24 mouse cellular contexts compared by ENCODE assay signal in genomic region chr1:184687512-184687911, GRCm38 (mm10). TPM values are rescaled to one million over a fixed set of nuclear protein-coding genes. Genes with fewer than 3 reads are reported as not detected.
"Had no signal": no experiment of that assay in that cellular context is flagged by ENCODE, and none has a peak within 500 bp of the region (broad histone marks: within the 10 kb centered on the region; RNA-seq: fewer than 3 reads in every experiment).

No protein-coding gene starts in this region.

- DNase-seq: gastrocnemius, adult 2 months; gastrocnemius, postnatal 10 days; gastrocnemius, postnatal 25 days; heart, adult 2 months; heart, postnatal 10 days; heart, postnatal 4 days; kidney, adult 18-20 months; kidney, adult 8-10 months; kidney, postnatal 10 days; kidney, postnatal 25 days; kidney, postnatal 4 days had no signal

- H3K9ac ChIP-seq: heart, embryonic 12.5 days; hindbrain, embryonic 12.5 days; hindbrain, embryonic 14.5 days; intestine, embryonic 15.5 days; limb, embryonic 12.5 days had no signal

- ATAC-seq: forebrain, embryonic 16.5 days; hindbrain, embryonic 16.5 days; inflammation-experienced regulatory T-cells, adult 6 months; intestine, embryonic 15.5 days; intestine, postnatal 0 days had no signal

- H3K9me3 ChIP-seq: heart, embryonic 12.5 days; hindbrain, embryonic 10.5 days; hindbrain, embryonic 12.5 days; intestine, embryonic 15.5 days; limb, embryonic 10.5 days; limb, embryonic 12.5 days had no signal

- H3K36me3 ChIP-seq: heart, embryonic 12.5 days; hindbrain, embryonic 10.5 days; hindbrain, embryonic 12.5 days; intestine, embryonic 15.5 days; limb, embryonic 10.5 days; limb, embryonic 12.5 days had no signal

- H3K4me2 ChIP-seq: heart, embryonic 12.5 days; hindbrain, embryonic 12.5 days; hindbrain, embryonic 14.5 days; intestine, embryonic 15.5 days; limb, embryonic 12.5 days had no signal

- H3K4me1 ChIP-seq: heart, embryonic 12.5 days; hindbrain, embryonic 12.5 days; intestine, embryonic 15.5 days; limb, embryonic 12.5 days had no signal

- H3K27ac ChIP-seq: gastrocnemius, adult 2 months; heart, adult 2 months; hindbrain, embryonic 10.5 days; hindbrain, embryonic 12.5 days; hindbrain, embryonic 14.5 days; layer of hippocampus, adult 2 months; left cerebral cortex, adult 2 months; limb, embryonic 10.5 days; limb, embryonic 12.5 days had no signal

- H3K27me3 ChIP-seq: heart, embryonic 12.5 days; hindbrain, embryonic 12.5 days; intestine, embryonic 15.5 days had no signal

- H3K4me3 ChIP-seq: gastrocnemius, adult 2 months; heart, adult 2 months; heart, embryonic 12.5 days; hindbrain, embryonic 10.5 days; hindbrain, embryonic 12.5 days; intestine, embryonic 15.5 days; layer of hippocampus, adult 2 months; left cerebral cortex, adult 2 months; limb, embryonic 10.5 days; limb, embryonic 12.5 days had no signal

RNA-seq across cellular contexts. Expression of gene Hlx, which starts 44.9 kb away (rescaled TPM):
- polyA plus RNA-seq: inflammation-experienced regulatory T-cells, adult 6 months had no signal
